Mouse (Mus musculus) cerebellum, adult 11-12 months (tissue): Measurements from ENCODE around the gene D17Wsu92e.

ENCODE experiments used
- DNase-seq: peaks from one replicate; pipeline ENCODE4 v3.0.0; 2022

D17Wsu92e gene

DNA sequence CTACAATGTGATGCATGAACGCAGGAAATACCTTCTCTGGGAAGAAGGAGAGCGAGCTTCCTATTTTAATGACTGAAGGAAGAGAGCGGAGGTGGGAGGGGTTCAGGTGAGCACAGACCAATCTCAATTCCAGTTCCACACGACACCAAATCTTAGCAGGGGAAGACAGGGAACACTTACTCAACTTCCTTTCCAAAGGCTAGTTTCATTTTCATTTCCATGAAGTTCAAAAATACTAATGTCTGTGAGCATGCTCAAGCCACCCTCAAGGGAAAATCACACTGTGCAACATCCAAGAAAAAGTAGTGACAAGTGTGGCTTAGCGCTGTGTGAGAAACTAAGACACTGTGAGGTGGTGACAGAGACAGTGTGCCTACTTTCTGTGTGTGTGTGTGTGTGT is 30.4 kb downstream of the D17Wsu92e start:
- DNase-seq, result no peak

DNA sequence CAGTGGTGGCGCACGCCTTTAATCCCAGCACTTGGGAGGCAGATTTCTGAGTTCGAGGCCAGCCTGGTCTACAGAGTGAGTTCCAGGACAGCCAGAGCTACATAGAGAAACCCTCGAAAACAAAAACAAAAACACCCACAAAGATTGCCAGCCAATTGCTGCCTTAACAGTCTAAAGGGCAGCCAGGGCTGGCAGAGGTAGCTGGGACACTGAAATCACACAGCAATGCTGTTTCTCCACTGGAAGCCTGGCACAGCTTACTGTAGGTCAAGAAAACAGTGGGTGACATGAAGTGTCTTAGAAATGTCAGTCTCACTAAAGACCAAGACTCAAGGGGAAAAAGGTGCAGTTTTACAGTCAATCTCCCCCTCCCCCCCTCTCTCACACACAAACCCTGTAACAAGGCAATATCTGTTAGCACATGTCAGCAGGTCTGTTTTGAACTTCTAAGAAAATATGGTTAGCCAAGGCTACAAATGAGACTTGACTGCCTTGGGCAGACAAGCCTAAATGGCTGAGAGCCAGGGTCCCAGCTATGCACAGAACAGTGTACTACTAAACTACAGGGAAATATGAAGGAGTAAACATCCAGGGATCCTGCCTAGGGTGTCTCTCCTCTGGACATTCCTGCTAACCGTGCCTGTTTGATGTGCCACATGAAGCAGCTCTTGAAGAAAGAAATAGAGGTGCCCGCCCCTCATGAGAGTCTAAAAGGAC is 31.8 kb downstream of the D17Wsu92e start:
- DNase-seq, result no peak

DNA sequence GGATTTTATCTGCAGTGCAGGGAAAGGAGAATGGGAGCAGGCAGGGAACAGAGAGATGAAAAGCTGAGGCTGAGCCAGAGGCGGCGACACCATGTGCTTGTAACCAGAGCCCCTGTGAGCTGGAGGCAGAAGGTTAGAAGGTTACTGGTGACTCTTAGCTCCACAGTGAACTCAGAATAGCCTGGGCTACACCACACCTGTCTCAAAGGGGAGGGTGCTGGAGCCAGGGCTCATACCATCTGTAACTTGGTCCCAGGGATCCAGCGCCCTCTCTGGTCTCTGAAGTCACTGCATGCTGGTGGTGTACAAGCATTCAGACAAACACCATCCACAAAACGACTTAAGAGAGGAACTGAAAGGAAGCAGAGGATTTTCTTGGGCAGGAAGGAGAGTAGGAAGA is 36.9 kb downstream of the D17Wsu92e start:
- no peak for DNase-seq

DNA sequence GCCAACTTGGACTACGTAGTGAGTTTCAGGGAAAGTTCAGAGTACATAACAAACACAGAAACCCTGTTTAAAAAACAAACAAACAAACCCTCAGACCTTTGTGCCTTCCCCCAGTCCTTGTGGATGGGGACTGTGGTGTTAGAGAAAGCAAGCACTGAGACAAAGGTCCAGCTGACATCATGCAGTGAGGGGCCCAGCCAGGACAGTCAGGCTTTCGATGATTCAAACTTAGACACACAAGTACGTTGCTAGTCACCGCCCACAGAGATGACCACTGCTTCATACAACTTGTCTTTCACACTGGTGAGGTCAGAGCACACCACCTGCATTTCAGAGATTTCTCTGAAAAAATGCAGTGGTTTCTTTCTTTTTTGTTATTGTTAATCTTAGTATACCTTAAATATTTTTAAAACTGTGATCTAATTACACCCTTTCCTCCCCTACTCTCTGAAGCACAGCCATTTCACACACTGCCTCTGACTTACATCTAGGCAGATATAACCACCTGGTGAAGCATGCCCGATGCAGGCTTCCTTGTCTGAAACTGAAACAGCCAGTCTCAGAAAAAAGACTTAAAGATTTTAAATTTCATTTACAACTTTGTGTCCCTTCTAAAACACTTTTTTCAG is 39.3 kb downstream of the D17Wsu92e start:
- no peak for DNase-seq

DNA sequence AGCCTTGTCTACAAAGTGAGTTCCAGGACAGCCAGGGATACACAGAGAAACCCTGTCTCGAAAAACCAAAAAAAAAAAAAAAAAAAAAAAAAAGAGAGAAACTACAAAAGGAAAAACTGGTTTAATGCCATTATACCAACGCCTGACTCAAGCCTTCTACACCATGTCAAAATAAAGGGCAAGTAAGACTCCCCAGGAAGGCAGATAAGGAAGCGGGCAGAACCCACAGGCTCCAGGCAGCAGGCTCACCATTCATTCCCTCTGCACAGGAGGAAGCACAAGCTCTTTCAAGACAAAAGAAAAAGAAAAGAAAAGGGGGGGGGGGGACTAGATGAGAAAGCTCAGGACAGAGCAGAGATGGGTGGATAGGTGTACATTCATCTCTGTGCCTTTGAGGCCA is 40.7 kb downstream of the D17Wsu92e start:
- no peak for DNase-seq

DNA sequence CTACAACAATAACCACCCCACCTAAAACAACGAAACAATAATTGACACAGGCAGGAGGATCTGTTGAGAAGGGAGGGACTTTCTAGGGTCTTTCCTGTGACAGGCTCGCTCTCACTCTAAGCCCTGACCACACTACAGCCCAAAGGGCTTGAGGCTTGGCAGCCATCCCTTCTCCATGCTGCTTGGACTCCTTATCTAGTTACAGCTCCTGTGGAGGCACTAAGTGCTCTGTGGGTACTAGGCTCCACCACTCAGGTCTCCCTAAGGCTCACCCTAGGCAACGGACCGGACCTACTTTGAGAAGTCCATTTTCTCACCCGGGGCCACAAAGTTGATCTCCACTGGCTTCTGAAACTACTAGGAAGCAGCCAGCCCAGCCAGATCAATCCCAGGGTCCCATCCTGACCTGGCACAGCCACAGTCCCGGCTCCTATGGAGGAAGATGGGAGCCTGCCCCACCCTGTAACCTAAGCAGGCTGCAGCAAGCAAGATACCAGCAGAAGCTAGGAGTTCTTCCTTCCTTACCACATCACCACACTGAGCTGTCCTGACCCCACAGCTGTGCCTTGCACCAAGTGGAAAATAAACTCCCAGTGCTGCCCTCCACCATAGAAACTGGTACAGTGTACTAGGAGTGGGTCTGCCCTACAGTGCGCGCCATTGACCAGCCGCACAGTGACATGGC is 41.6 kb downstream of the D17Wsu92e start:
- no peak for DNase-seq

DNA sequence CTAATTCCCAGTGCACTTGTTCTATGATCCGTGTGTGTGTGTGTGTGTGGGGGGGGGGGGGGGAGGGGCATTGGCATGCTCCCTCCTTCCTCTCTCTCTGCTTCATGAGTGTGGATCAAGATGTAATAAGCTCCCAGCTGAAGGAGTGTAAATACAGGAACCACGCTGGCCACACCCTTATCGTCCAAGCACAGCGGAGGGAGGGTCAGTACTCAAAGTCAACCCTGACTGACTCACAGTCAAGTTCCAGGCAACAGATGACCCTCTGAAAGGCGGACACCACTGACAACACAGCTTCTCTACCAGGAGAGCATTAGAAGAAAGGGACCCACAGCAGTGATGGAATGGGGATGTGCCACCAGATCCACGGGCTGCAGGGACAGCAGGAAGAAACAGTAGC is 42.6 kb downstream of the D17Wsu92e start:
- no peak for DNase-seq

DNA sequence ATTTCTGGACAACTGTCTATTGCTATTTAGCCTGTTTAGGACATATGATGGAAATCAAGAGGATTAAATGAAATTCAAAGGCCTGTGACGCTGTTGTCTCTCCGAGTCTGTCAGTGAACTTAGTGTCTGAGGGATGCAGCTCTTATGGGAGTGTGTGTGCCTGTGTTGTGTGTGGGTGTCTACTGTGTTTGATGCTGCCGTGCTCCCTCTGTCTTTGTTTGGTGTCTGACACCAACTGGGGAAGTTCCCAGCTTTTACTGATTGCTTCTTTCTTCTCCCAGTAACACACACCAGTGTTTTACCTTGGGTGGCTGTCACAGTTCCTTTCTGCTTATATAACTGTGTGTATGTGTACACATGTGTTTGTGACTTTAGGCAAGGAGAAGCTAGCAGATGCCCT is 46.2 kb downstream of the D17Wsu92e start:
- no peak for DNase-seq

DNA sequence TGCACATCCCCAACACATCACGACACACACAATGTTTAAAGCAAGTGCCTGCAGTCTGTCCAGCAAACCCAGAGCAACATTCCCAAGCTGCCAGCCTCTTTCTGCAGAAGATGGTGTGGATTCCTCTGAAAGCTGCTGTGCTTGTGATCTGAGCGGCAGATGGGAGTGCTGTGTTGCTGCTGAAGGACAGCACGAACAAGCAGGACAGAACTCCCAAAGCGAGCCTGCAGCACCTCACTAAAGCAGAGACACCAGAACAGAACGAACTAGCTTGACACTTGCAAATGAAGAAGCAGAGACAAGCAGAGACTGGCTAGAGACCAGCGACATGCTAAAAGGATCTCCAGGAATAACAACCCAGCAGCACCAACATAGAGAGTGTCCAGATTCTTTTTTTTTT is 48.8 kb downstream of the D17Wsu92e start:
- DNase-seq, result no peak

DNA sequence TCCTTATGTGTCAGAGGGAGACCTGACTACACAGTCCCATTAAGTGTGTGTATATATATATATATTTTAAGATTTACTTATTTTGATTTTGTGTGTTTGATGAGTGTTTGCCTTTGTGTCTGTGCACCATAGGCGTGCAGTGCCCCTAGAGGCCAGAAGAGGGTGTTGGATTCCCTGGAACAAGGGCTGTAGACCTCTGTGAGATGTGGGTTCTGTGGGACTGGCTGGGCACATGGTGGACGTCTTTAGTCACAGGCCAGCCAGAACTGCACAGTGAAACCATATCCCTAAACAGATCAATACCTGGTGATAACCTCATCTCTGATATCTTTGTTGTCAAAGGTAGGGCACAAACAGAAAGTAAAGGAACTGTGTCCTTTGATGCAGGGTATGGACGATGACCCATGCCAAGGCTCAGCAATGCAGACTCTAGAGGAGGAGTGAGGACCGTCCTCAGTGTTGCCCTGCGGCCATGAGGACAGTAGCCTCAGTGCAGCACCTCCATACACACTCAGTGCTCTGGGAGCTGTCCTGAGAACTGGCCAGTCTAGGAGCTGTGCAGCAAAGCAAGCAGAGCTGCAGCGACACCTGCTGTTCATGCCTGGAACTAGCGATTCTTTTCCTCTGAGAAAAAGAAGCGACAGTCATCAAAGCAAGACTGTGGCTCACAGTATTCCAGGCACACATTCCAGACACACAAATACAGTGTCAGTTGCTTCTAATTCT is 51.5 kb downstream of the D17Wsu92e start:
- peak; percentile 75 for DNase-seq

DNA sequence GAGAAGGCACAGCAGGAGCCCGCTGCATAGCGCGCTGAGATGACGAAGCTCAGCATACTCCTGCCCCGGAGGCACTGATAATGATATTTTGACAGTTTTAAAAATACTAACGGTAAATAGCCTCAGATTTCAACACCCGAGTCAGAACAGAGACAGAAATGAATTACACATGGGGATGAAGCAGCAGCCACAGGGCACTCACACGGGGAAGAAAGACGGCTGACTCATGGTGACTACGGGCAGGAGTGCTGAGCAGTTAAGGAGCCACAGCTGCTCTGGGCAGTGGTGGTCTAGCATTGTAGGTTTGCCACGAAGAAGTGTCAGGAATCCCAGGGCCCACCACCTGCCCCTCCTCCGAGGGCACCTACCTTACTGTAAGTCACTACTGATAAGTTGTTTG is 52.9 kb downstream of the D17Wsu92e start:
- no peak for DNase-seq

DNA sequence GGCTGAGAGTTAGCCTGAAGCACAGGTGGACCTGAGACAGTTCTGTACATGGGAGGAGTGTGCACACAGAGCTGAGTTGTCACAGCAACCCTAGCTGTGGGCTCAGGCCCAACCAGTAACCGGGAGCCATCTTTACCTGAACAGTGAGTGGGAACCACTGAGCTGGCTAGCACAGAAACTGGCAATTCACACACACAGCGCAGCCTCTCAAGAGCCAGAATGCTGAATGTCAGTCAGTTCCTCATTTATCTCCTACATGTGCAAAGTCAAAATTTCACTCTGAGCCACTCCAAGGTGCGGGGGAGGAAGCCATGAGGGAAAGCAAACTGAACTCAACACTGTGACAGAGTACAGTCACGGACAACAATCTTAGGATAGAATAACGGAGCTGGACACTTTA is 53.3 kb downstream of the D17Wsu92e start:
- DNase-seq, result no peak

DNA sequence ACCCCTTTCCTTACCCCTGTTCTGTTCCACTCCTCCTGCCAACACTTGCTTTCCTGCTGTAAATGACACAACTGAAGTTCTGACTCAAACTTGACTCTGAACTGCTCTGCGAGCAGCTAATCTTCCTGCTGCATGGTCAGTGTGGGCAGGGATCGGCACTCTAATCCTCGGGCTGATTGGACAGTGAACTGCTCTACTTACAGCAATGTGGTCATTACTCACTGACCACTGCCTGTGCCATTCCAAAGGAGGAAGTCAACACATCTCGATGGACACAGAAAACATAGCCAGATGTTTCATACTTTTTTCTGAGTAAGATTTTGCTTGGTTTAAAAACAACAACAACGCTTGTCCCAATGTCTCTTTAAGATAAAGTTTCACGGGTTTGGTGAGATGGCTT is 55.4 kb downstream of the D17Wsu92e start:
- no peak for DNase-seq

DNA sequence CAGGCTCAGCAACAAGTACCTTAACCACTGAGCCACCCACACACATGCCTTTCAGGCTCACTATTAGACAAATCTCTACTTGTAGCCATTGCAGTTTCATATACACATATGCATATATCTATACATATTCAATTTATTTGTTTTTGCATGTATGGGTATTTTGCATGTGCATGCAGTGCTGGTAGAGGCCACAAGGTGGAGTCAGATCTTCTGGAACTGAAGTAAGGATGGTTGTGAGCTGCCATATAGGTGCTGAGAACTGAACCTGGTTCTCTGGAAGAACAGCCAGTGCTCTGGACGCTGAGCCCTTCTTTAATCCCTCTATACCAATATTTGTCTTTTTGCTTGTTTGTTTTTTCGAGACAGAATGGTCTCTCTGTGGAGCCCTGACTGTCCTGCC is 56.0 kb downstream of the D17Wsu92e start:
- DNase-seq, result no peak

DNA sequence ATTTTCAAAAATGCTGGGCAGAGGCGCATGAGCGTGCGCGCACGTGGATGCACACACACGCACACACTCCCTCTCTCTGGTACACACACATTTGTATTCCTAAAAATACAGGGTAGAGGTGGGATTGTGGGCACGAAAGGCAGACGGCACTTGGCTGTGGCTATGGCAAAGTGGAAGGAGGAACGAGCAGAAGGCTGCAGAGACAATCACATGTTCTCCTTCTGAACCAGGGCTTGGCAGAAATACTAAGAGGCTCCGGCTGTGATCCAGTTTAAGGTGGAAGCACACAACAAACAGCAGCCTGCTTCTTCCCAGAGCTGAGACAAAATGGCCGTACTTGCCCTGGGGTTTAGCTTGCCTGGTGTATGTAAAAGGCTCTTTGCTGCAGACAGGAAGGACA is 57.6 kb downstream of the D17Wsu92e start:
- DNase-seq, result no peak

DNA sequence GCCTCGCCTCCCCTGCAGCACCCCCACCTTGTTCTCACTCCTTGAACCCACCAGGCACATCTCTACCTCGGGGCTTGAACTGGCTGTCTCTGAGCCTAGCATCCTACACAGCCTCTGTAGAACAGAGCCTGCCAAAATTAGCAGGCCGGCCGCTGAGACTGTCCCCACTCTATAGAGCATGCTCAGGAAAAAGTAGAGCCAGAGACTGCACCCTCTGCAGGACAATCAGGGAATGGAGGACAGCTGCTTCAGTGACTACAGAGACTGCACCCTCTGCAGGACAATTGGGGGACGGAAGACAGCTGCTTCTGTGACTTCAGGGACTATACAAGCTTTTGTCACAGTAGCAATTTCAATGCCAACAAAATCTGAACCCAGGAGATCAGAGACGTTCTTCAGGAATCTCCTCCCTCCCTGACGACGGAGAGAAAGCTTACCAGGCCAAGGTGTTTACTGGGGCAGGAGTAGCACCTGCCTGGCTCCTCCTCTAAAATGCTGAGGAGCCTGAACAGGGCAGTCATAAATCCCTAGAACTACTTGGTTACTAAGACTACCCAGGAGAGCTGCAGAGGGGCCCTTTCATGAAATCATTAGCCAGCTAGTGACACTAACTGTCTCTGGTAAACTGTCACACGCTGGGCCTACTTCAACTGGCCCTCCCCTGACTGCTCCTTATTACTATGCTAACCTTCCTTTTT is 58.7 kb downstream of the D17Wsu92e start:
- peak; percentile 91 for DNase-seq

DNA sequence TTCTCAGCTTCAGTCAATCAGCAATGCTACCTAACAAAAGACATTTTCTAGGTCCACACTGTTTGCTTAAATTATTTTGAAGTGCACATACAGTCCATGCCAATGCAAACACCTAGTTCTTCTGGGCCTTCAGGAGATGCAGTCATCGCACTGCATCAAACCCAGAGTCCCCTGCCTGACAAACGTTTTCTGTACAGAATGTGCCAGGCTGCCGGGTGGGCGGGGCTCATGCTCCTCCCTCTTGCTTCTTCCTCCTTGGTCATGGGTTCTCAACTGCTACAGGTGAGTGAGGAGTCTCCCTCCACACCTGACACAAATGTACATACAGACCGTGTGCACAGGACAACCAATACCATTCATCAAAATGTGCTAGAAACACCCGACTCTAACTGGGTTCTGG is 60.3 kb downstream of the D17Wsu92e start:
- no peak for DNase-seq

DNA sequence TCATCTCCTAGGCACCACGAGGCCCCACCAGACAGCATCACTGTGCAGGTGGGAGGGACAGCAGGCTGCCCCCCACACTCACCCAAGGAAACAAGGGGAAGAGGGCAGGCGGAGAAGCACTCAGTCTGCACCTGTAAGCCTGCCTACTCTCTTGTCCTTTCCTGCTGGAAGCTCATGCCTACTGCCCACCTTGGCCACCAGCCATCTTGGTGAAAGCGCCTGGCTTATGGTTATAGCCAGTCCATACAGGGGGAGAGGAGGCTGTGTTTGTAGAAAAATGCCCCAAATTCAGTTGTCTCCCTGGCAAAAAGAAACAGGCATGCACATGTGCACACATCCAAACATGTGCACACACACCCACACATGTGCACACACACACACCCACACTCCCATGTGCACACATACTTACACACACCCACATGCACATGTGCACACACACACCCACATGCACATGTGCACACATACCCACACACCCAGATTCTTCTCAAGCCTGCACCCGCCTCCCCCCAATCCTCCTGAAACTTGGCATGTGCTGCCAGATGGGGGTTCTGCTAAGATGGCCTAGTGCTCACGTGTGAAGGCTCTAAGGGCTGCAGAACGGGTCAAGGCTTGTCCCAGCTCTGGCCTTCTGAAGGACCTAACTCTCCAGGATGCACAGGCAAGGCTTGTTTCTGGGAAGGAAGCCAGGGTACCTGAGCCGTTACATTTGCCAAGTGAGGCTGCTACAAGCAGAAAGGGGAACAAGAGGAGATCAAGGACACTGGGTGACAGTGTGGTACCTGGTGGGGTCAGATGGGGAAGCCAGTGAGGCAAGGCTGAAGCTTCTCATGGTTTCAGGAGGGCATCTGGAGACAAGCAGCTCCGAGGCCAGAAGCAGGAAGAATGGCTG is 68.9 kb downstream of the D17Wsu92e start:
- peak; percentile 66 for DNase-seq

DNA sequence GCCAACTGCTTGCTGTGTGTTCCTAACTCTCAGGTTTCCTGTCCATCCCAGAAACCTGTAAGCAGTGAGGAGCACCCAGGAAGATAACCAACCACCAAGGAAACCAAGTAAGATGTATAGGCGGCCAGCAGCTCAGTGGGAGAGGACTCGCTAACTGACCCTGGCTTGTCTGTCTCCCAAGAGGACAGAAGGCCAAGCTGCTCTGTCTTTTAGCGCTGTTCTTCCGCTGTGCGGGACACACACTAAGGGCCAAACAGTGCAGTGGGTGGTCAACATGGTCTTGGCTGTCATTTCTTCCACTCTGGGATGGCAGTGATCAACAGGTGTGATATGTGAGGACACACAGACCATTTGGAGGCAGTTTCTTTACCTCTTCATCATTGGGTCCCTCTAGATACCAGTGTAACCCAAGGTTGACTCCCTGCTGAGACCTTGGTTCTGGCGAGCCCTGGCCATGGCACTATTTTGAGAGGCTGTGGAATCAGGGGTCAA is 70.0 kb downstream of the D17Wsu92e start:
- no peak for DNase-seq

DNA sequence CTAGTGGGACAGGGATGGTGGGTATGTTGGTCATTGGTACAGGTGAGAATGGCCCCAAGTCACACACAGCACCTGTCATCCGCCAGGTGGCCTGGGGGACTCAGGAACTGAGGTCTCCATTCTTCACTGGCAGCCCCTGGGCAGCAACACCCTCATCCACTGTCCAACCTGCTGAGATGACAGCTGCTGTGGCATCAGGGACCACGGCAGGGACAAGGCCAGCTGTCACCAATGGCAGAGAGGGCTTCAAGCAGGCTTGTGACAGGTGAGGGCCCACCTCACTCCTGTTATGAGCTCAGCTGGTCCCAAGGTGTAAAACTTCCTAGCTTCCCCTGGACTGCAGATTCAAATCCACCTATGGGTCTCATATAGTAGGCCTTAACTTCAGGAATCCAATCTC is 72.3 kb downstream of the D17Wsu92e start:
- no peak for DNase-seq

DNA sequence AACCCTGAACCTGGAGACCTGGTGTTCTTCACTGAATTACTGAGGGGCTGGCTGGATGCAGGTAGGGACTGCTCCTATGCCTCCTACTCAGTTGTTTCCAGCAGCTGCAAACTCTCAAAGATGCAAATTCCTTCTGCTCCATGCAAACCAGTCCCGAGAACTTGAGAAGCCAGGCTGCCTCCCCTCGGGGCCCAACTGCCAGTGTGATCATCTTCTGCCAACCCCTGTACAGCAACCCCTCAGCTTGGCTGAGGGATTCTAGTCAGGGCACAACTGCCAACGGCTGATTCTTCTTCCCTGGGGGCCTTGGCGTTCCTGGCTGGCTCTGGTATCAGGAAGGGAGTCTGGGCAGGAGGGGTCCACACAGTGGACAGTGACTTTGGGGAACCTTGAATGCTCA is 74.0 kb downstream of the D17Wsu92e start:
- no peak for DNase-seq

DNA sequence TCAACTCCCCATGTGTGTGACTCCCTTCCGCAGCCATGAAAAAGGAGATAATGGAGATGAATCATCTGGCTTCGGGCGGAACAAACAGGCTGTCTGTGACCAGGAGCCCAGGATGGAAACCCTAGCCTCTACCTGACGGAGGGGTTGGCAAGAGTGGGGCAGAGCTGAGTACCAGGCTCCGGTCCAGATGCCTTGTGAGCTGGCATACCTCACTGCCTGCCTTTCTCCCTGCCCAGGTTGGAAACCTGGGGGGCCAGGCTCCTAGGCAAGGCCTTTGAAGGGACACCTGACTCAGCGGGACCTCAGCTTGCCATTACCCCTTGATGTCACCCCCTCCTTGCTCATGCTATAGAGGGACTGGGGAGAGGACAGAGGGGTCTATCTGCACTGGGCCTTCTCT is 79.5 kb downstream of the D17Wsu92e start:
- peak; percentile 64 for DNase-seq
